Mouse (Mus musculus) heart, adult 2 months (tissue): ENCODE measurements around the gene Hps5.

Source experiments
- CTCF ChIP-seq: fragments of 200-600 bp; IDR thresholded peaks from 2 replicates; pipeline ENCODE4 v1.8.1; 2022; ENCODE audit warnings: antibody characterized with exemption, mild to moderate bottlenecking, moderate library complexity
- EP300 ChIP-seq: fragments of 200-500 bp; IDR thresholded peaks from 2 replicates; pipeline ENCODE4 v1.6.1; 2011; ENCODE audit warnings: low read depth, low read length, control low read depth; ENCODE audit not compliant: insufficient read depth
- POLR2A ChIP-seq: fragments of 200-500 bp; IDR thresholded peaks from 2 replicates; pipeline ENCODE4 v1.6.1; 2011; ENCODE audit warnings: mild to moderate bottlenecking, low read depth, low read length, control low read depth; ENCODE audit not compliant: insufficient read depth

- TF ChIP-seq CTCF, result no peak
- no peak for TF ChIP-seq EP300
- no peak for TF ChIP-seq POLR2A
Observed at GRCm38 (mm10) chr7:46833670-46834255, 37.9 kb upstream of the Hps5 start.
